Mouse (Mus musculus) forebrain, postnatal 0 days (tissue): ENCODE results near the gene D930048N14Rik. TPM values are rescaled to one million over a fixed set of nuclear protein-coding genes. Genes with fewer than 3 reads are reported as not detected.

ENCODE experiments used
- ATAC-seq: fragments of 200-750 bp; cut with Nextera tagmentation; 2 replicates; pipeline ENCODE4 v1.8.0; 2017; ENCODE audit warnings: mild to moderate bottlenecking, moderate library complexity
- DNase-seq: peaks from one replicate; pipeline ENCODE4 v3.0.0-alpha.2; 2015
- H3K27ac ChIP-seq: fragments of 300-500 bp; sonication (generic); 2 replicates; pipeline ENCODE4 v1.5.1; 2014; ENCODE audit warnings: low read depth, mild to moderate bottlenecking, antibody characterized with exemption, low read length, moderate library complexity, mixed read lengths
- H3K27me3 ChIP-seq: fragments of 300-500 bp; sonication (generic); 2 replicates; pipeline ENCODE4 v1.6.1; 2014; ENCODE audit warnings: mild to moderate bottlenecking, low read length, mixed read lengths; ENCODE audit not compliant: insufficient read depth
- H3K36me3 ChIP-seq: fragments of 300-500 bp; sonication (generic); 2 replicates; pipeline ENCODE4 v1.6.1; 2014; ENCODE audit warnings: mild to moderate bottlenecking, moderate library complexity; ENCODE audit not compliant: insufficient read depth
- H3K4me1 ChIP-seq: fragments of 300-500 bp; sonication (generic); 2 replicates; pipeline ENCODE4 v1.6.1; 2014; ENCODE audit warnings: antibody characterized with exemption; ENCODE audit not compliant: insufficient read depth
- H3K4me2 ChIP-seq: fragments of 300-500 bp; sonication (generic); 2 replicates; pipeline ENCODE4 v1.6.1; 2014; ENCODE audit warnings: low read depth, mild to moderate bottlenecking, moderate library complexity
- H3K4me3 ChIP-seq: fragments of 300-500 bp; sonication (generic); 2 replicates; pipeline ENCODE4 v1.5.1; 2014; ENCODE audit warnings: low read depth, low read length, mixed read lengths
- H3K9ac ChIP-seq: fragments of 300-500 bp; sonication (generic); 2 replicates; pipeline ENCODE4 v1.6.1; 2014; ENCODE audit warnings: mild to moderate bottlenecking
- H3K9me3 ChIP-seq: fragments of 300-500 bp; sonication (generic); 2 replicates; pipeline ENCODE4 v1.6.1; 2016; ENCODE audit warnings: low read length
- CTCF ChIP-seq: sonication (generic); IDR thresholded peaks from 2 replicates; pipeline ENCODE4 v1.5.1; 2016; ENCODE audit warnings: antibody characterized with exemption, control low read depth, low read depth
- WGBS: fragments of 180-500 bp; shearing (Covaris S2); extraction: QIAGEN DNeasy Blood & Tissue Kit; methylation state at CpG from one replicate; pipeline ENCODE4 v1.1.7; 2014; 5-methylcytosine and 5-hydroxymethylcytosine counted together
- polyA plus RNA-seq: library from polyadenylated mRNA; unstranded; fragments of >200 nt; fragmentation: Nextera tagmentation; extraction: Ambion mirVana; gene quantifications from 2 replicates; pipeline ENCODE4 v1.2.1, GENCODE M21; 2015
- total RNA-seq: library from RNA; depleted of rRNA; stranded (reverse); fragments of >200 nt; gene quantifications from 2 replicates; pipeline ENCODE4 v1.2.3, GENCODE M21; 2014

The D930048N14Rik gene
- total and polyA plus RNA-seq, 2 experiments from 2014 or later = 0.46 to 1.1 TPM

- no peak for TF ChIP-seq CTCF
- Histone ChIP-seq H3K27me3 (no peaks in the 10 kb centered on the region), H3K4me1 (no peaks in the 10 kb centered on the region), H3K9ac (peak overlapping the region; percentile 73), H3K9me3 (no peaks in the 10 kb centered on the region), H3K4me3 (peak overlapping the region; percentile 64), H3K4me2 (peak overlapping the region; percentile 86), H3K27ac (no peak overlapping the region), H3K36me3 (no peaks in the 10 kb centered on the region)
- ATAC-seq (peak; percentile 19; the same call in 1 of the 2 replicates), DNase-seq (no peak)
- WGBS = 4% methylated on average over 7 of the region's 7 CpGs
These were observed 910 bp upstream of the D930048N14Rik start for GRCm38 (mm10) chr11:51649889-51650199.

- H3K27ac ChIP-seq = 0 out of 2 replicates have a peak overlapping the region, but pooled peaks have one; percentile 29
- H3K9ac ChIP-seq = peak overlapping the region; percentile 73
- no peaks in the 10 kb centered on the region for H3K9me3 ChIP-seq
- H3K4me2 ChIP-seq = peak overlapping the region; percentile 86
- H3K27me3 ChIP-seq = no peaks in the 10 kb centered on the region
- no peak for DNase-seq
- H3K4me3 ChIP-seq = peak overlapping the region; percentile 64
- TF ChIP-seq CTCF = no peak
- WGBS = 5% methylated on average over 30 of the region's 30 CpGs
- H3K4me1 ChIP-seq = no peaks in the 10 kb centered on the region
- no peaks in the 10 kb centered on the region for H3K36me3 ChIP-seq
- peak; percentile 34; the same call in 1 of the 2 replicates for ATAC-seq
These were observed 493 bp upstream of the D930048N14Rik start for GRCm38 (mm10) chr11:51650261-51650660.

- H3K27me3 ChIP-seq = no peaks in the 10 kb centered on the region
- ATAC-seq (no peak), DNase-seq (no peak)
- no peaks in the 10 kb centered on the region for H3K4me1 ChIP-seq
- no peak overlapping the region for H3K4me3 ChIP-seq
- H3K27ac ChIP-seq = no peak overlapping the region
- 85% methylated on average over 4 of the region's 4 CpGs for whole genome bisulfite sequencing
- H3K9ac ChIP-seq = no peak overlapping the region
- H3K36me3 ChIP-seq = no peaks in the 10 kb centered on the region
- no peak overlapping the region for H3K4me2 ChIP-seq
- no peaks in the 10 kb centered on the region for H3K9me3 ChIP-seq
- no peak for TF ChIP-seq CTCF
These were observed 2.2 kb downstream of the D930048N14Rik start for GRCm38 (mm10) chr11:51652889-51653418.

GRCm38 (mm10) chr11:51653736-51654135 is 3.0 kb downstream of the D930048N14Rik start:
- no peak for ATAC-seq
- WGBS = 89% methylated on average over 6 of the region's 6 CpGs

DNA sequence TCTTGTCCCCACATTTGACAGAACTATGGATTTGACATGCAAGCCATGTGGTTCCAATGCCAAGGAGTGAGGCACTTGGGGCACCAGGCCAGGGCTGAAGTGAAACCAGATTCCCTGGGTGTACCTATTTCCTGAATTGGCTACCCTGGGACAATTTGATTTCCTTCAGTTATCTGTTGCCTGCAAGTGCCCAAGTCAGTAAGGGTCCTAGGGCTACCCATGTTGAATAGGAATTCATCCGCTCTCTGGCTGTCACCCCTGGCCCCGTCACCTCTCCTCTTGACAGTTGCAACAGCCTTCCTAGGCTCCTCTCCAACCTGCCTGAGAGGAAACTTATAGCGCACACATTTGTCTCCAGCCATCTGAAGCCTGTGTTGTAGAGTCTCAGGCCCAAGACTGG is 4.1 kb downstream of the D930048N14Rik start:
- Histone ChIP-seq H3K36me3 (no peaks in the 10 kb centered on the region), H3K27me3 (no peaks in the 10 kb centered on the region), H3K9me3 (no peaks in the 10 kb centered on the region), H3K4me3 (no peak overlapping the region), H3K27ac (no peak overlapping the region), H3K9ac (no peak overlapping the region), H3K4me2 (no peak overlapping the region), H3K4me1 (no peaks in the 10 kb centered on the region)
- DNase-seq (no peak), ATAC-seq (no peak)
- 91% methylated on average over 3 of the region's 3 CpGs for WGBS
- no peak for TF ChIP-seq CTCF

More at GRCm38 (mm10) chr11:51653736-51654135, 3.0 kb downstream of the D930048N14Rik start:
- Histone ChIP-seq H3K4me3 (no peak overlapping the region), H3K27me3 (no peaks in the 10 kb centered on the region), H3K4me2 (no peak overlapping the region), H3K4me1 (no peaks in the 10 kb centered on the region), H3K9me3 (no peaks in the 10 kb centered on the region), H3K9ac (no peak overlapping the region), H3K36me3 (no peaks in the 10 kb centered on the region), H3K27ac (no peak overlapping the region)
- no peak for TF ChIP-seq CTCF
- no peak for DNase-seq

DNA sequence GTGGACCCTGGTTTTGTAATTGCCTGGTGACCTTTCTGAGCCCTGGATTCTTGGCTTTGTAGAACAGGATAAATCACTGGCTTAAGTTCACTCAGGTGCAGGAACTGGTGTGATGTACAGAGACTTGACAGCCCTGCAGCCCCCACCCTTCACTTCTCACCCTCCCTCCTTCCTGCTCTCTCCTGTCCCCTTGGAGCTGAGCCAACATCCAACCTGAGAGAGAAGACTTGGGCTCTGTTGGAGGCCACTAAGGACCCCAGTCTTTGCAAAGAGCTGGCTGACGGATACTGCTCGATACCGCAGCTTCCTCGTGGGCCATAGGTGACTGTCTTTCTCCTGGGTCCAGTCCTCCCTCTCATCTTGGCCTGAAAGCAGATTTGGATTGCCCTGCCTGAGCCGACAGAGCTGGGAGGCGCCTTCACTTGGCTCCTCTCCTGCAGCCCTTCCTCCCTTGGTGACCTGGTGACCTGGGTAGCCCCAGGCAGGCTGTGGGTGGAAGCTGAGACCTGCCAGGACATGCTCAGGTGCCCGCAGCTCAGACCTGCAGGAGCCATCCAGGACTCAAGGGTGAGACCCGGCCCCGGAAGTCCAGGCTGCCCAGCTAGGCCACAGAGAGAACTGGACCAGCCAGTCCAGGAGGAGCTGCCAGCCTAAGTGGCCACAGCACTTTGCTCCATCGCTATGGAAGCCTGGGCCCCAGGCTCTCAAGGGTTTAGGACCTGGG is 6.2 kb downstream of the D930048N14Rik start:
- Histone ChIP-seq H3K27me3 (no peaks in the 10 kb centered on the region), H3K4me3 (no peak overlapping the region), H3K4me2 (no peak overlapping the region), H3K36me3 (no peaks in the 10 kb centered on the region), H3K9ac (no peak overlapping the region), H3K9me3 (no peaks in the 10 kb centered on the region), H3K4me1 (no peaks in the 10 kb centered on the region), H3K27ac (no peak overlapping the region)
- 85% methylated on average over 10 of the region's 10 CpGs for WGBS
- TF ChIP-seq CTCF = no peak
- DNase-seq (no peak), ATAC-seq (no peak)

DNA sequence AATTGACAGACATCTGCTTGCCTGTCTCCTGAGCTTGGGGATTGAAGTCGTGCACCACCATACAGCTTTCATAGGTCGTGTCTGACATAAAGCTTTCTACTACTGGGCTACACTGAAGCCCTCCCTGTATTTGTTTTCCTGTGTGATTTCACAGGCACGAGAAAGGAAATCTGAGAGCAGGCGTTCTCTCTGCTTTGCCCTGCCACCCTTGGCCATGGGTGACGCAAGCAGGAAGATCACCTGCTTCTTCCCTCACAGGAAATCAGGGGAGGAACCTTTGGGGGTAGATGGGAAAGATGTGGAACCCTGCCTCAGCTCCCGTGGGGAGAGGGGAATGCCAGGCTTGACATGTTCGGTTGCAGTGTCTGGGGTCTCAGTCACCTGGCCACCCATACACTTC is 7.5 kb downstream of the D930048N14Rik start:
- no peak overlapping the region for H3K27ac ChIP-seq
- WGBS = 70% methylated on average over 7 of the region's 7 CpGs
- no peak overlapping the region for H3K9ac ChIP-seq
- H3K4me1 ChIP-seq = no peaks in the 10 kb centered on the region
- DNase-seq (no peak), ATAC-seq (no peak)
- no peak for TF ChIP-seq CTCF
- no peak overlapping the region for H3K4me2 ChIP-seq
- no peaks in the 10 kb centered on the region for H3K27me3 ChIP-seq
- no peaks in the 10 kb centered on the region for H3K9me3 ChIP-seq
- no peak overlapping the region for H3K4me3 ChIP-seq
- H3K36me3 ChIP-seq = no peaks in the 10 kb centered on the region
